9 mouse cellular contexts compared by ENCODE assay signal in the genomic region with DNA sequence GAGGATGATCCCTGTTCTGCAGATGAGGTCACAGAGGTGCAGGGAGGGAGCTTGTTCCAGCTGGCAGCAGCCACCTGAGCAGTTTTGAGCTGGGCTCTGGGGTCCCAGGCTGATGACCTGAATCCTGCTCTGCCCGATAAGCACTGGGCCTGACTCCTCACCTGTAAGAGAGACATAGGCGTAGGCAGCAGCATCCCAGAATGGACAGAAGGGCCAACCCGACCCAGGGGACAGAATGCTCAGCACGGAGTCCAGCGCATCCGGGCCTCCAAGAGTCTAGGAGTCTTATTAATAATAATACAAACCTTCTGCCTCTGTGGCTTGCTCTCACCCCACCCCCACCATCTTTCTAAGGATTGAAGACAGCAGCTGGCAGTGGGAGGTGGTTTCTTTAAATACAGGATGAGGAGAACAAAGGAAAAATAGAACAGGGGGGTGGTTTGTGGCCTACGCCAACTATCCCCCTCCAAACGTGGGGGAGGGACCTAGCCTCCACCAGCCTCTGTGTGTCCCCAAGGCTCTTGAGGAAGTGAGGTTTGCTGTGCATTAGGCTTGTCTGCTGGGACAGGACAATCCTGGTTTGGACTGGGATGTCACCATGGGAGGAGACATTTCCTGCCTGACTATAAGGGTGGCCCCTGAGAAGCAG. TPM values are rescaled to one million over a fixed set of nuclear protein-coding genes. Genes with fewer than 3 reads are reported as not detected.
DNase-seq lines count a peak whose midpoint lies in the region; ATAC-seq and TF ChIP-seq lines count a peak whose summit lies in the region.
"Had no signal": no experiment of that assay in that cellular context is flagged by ENCODE, and none has a peak within 500 bp of the region (broad histone marks: within the 10 kb centered on the region; RNA-seq: fewer than 3 reads in every experiment).

No protein-coding gene starts in this region.

- peaks cover 7% of the 10 kb centered on the region; the same call in 1 of the 2 replicates for H3K4me1 ChIP-seq in midbrain, embryonic 11.5 days (ENCODE audit: control insufficient read depth, insufficient read depth, low read length)
- no peaks in the 10 kb centered on the region; the same call in 1 of the 2 replicates for H3K4me1 ChIP-seq in midbrain, embryonic 16.5 days (ENCODE audit: control insufficient read depth, insufficient read depth, low read length)
- peaks cover 4% of the 10 kb centered on the region; the same call in 1 of the 2 replicates for H3K4me1 ChIP-seq in embryonic facial prominence, embryonic 14.5 days (ENCODE audit: control insufficient read depth, insufficient read depth, low read length)

- H3K9me3 ChIP-seq in midbrain, embryonic 11.5 days (ENCODE audit: control insufficient read depth, low read length), result no peaks in the 10 kb centered on the region
- no peaks in the 10 kb centered on the region for H3K9me3 ChIP-seq in midbrain, embryonic 16.5 days (replicated peaks; ENCODE audit: control insufficient read depth, low read length, poor library complexity, severe bottlenecking)
- no peaks in the 10 kb centered on the region for H3K9me3 ChIP-seq in embryonic facial prominence, embryonic 14.5 days (ENCODE audit: control insufficient read depth, low read length)

- ATAC-seq in midbrain, embryonic 11.5 days (ENCODE audit: low FRiP score), result no peak
- ATAC-seq in midbrain, embryonic 16.5 days, result no peak
- no peak for ATAC-seq in embryonic facial prominence, embryonic 14.5 days (ENCODE audit: low read depth)

- no peak overlapping the region for H3K4me3 ChIP-seq in midbrain, embryonic 11.5 days (ENCODE audit: low read depth, low read length)
- no peak overlapping the region for H3K4me3 ChIP-seq in midbrain, embryonic 16.5 days (ENCODE audit: low read depth, low read length)
- no peak overlapping the region for H3K4me3 ChIP-seq in embryonic facial prominence, embryonic 14.5 days (ENCODE audit: low read depth, low read length)
- no peak overlapping the region for H3K4me3 ChIP-seq in myocyte

- no peak for TF ChIP-seq POLR2A in myocyte (IDR thresholded peaks at IDR 0.05; ENCODE audit: insufficient read length, low read depth)

- no peak overlapping the region for H3ac ChIP-seq in myocyte (ENCODE audit: control insufficient read depth, insufficient read length)

- no peaks in the 10 kb centered on the region for H3K36me3 ChIP-seq in midbrain, embryonic 11.5 days (ENCODE audit: control insufficient read depth, insufficient read depth, low read length)
- no peaks in the 10 kb centered on the region for H3K36me3 ChIP-seq in midbrain, embryonic 16.5 days (ENCODE audit: control insufficient read depth, insufficient read depth, low read length)
- H3K36me3 ChIP-seq in embryonic facial prominence, embryonic 14.5 days (ENCODE audit: control insufficient read depth, insufficient read depth, low read length), result 0 out of 2 replicates have a peak, but pooled peaks cover 3% of the 10 kb centered on the region
- H3K36me3 ChIP-seq in myocyte (ENCODE audit: control insufficient read depth, insufficient read depth), result no peaks in the 10 kb centered on the region

- no peak overlapping the region for H3K9ac ChIP-seq in midbrain, embryonic 11.5 days (ENCODE audit: low read length)
- H3K9ac ChIP-seq in midbrain, embryonic 16.5 days (ENCODE audit: low read depth, low read length), result no peak overlapping the region
- no peak overlapping the region for H3K9ac ChIP-seq in embryonic facial prominence, embryonic 14.5 days (ENCODE audit: low read depth, low read length)
- H3K9ac ChIP-seq: liver, embryonic 14.5 days had no signal

- no peak overlapping the region for H3K27ac ChIP-seq in midbrain, embryonic 11.5 days (ENCODE audit: low read depth, low read length)
- no peak overlapping the region for H3K27ac ChIP-seq in midbrain, embryonic 16.5 days (ENCODE audit: low read length)
- peak overlapping the region; percentile 33; the same call in 1 of the 2 replicates for H3K27ac ChIP-seq in embryonic facial prominence, embryonic 14.5 days (replicated peaks; ENCODE audit: low read depth, low read length)
- H3K27ac ChIP-seq: liver, embryonic 14.5 days had no signal

- H3K27me3 ChIP-seq in midbrain, embryonic 11.5 days (ENCODE audit: control insufficient read depth, insufficient read depth, low read length), result no peaks in the 10 kb centered on the region
- no peaks in the 10 kb centered on the region for H3K27me3 ChIP-seq in midbrain, embryonic 16.5 days (ENCODE audit: control insufficient read depth, insufficient read depth, low read depth, low read length)
- H3K27me3 ChIP-seq in embryonic facial prominence, embryonic 14.5 days (replicated peaks; ENCODE audit: control insufficient read depth, insufficient read depth, low read length), result no peaks in the 10 kb centered on the region
- H3K27me3 ChIP-seq in myocyte (ENCODE audit: control insufficient read depth, insufficient read depth, insufficient read length), result no peaks in the 10 kb centered on the region

- H3K4me2 ChIP-seq in midbrain, embryonic 11.5 days, result no peak overlapping the region
- no peak overlapping the region for H3K4me2 ChIP-seq in midbrain, embryonic 16.5 days (ENCODE audit: low read length)
- no peak overlapping the region for H3K4me2 ChIP-seq in embryonic facial prominence, embryonic 14.5 days (ENCODE audit: low read depth, low read length)
- peak overlapping the region; percentile 14 for H3K4me2 ChIP-seq in myocyte (ENCODE audit: low read depth)

- peak; percentile 41 for DNase-seq in layer of hippocampus, adult 11-12 months (ENCODE audit: low spot score)
- no peak for DNase-seq in layer of hippocampus, postnatal 36 days
- peak; percentile 69 for DNase-seq in midbrain, embryonic 11.5 days (ENCODE audit: low spot score, missing footprints)
- peak; percentile 54 for DNase-seq in embryonic facial prominence, embryonic 14.5 days (ENCODE audit: low spot score)
- no peak for DNase-seq in adrenal gland, adult 8-10 months
- no peak for DNase-seq in natural killer cell, adult 2 months (ENCODE audit: low spot score in 2 of 2)

- 72% methylated on average over 8 of the region's 8 CpGs for WGBS in midbrain, embryonic 11.5 days
- WGBS in midbrain, embryonic 16.5 days, result 56% methylated on average over 8 of the region's 8 CpGs
- 63% methylated on average over 8 of the region's 8 CpGs for WGBS in embryonic facial prominence, embryonic 14.5 days

- H3K79me2 ChIP-seq in myocyte (ENCODE audit: control insufficient read depth, insufficient read depth), result no peaks in the 10 kb centered on the region

TF ChIP-seq in myocyte, 11 proteins besides CTCF, POLR2A, EP300 and RAD21:
- TF ChIP-seq USF1 (IDR thresholded peaks at IDR 0.05; ENCODE audit: low read depth) (no peak), MAX (IDR thresholded peaks at IDR 0.05; ENCODE audit: low read depth) (no peak), CEBPB (IDR thresholded peaks at IDR 0.05; ENCODE audit: insufficient read depth, poor library complexity, severe bottlenecking) (no peak), MYOD1 (IDR thresholded peaks at IDR 0.05; ENCODE audit: control insufficient read depth in 1 of 3, insufficient read length in 2 of 3, low read depth in 2 of 3) (peak; percentile 69 to 89 (median 84)), TCF12 (IDR thresholded peaks at IDR 0.05; ENCODE audit: insufficient read depth, poor library complexity, severe bottlenecking) (peak; percentile 34), POLR2AphosphoS2 (IDR thresholded peaks at IDR 0.05; ENCODE audit: insufficient read length, low read depth) (peak; percentile 31), TCF3 (IDR thresholded peaks at IDR 0.05; ENCODE audit: insufficient read length, low read depth) (no peak), REST (IDR thresholded peaks at IDR 0.05; ENCODE audit: insufficient read depth, insufficient read length) (no peak), E2F4 (IDR thresholded peaks at IDR 0.05; ENCODE audit: insufficient read depth) (no peak), MYOG (IDR thresholded peaks at IDR 0.05; ENCODE audit: control insufficient read depth in 1 of 3, insufficient read depth in 1 of 3, insufficient read length in 2 of 3, low read depth in 2 of 3) (peak in 2 of 3 experiments; percentile 34 to 51)

RNA-seq across cellular contexts. Expression of a gene that starts 13.8 kb away (rescaled TPM):
- total RNA-seq in layer of hippocampus, postnatal 36 days (2021), result 10 to 100 TPM; 25.3 to 31.9 TPM
- polyA plus RNA-seq in midbrain, embryonic 11.5 days (2014; fragmentation: Nextera tagmentation; extraction: Ambion mirVana), result 3.0 and 4.2 TPM in 2 replicates
- polyA plus RNA-seq in midbrain, embryonic 16.5 days (2015; fragmentation: Nextera tagmentation; extraction: Ambion mirVana), result 5.7 and 6.0 TPM in 2 replicates
- polyA plus RNA-seq in embryonic facial prominence, embryonic 14.5 days (2014; fragmentation: Nextera tagmentation; extraction: Ambion mirVana), result 5.9 and 6.4 TPM in 2 replicates
- polyA plus RNA-seq in myocyte (2012; fragmentation: generic; extraction: Trizol), result 78.0 TPM
- 10 to 100 TPM; 48.3 to 71.4 (median 53.9) TPM for total RNA-seq in adrenal gland, adult 8-10 months (2022)

RNA-seq across cellular contexts. Expression of a gene that starts 21.5 kb away (rescaled TPM):
- 10 to 100 TPM; 52.4 to 53.3 TPM for total RNA-seq in layer of hippocampus, postnatal 36 days (2021)
- 62.9 and 72.1 TPM in 2 replicates for polyA plus RNA-seq in midbrain, embryonic 11.5 days (2014; fragmentation: Nextera tagmentation; extraction: Ambion mirVana)
- 69.0 and 76.5 TPM in 2 replicates for polyA plus RNA-seq in midbrain, embryonic 16.5 days (2015; fragmentation: Nextera tagmentation; extraction: Ambion mirVana)
- polyA plus RNA-seq in embryonic facial prominence, embryonic 14.5 days (2014; fragmentation: Nextera tagmentation; extraction: Ambion mirVana), result 50.0 and 59.5 TPM in 2 replicates
- polyA plus RNA-seq in myocyte (2012; fragmentation: generic; extraction: Trizol), result 66.8 TPM
- total RNA-seq in adrenal gland, adult 8-10 months (2022), result 10 to 100 TPM; 22.0 to 27.1 (median 23.5) TPM

RNA-seq across cellular contexts. Expression of a gene that starts 48.5 kb away (rescaled TPM):
- total RNA-seq in layer of hippocampus, postnatal 36 days (2021), result 100 to 1,000 TPM; 729 to 800 TPM
- 1.3 and 2.1 TPM in 2 replicates for polyA plus RNA-seq in midbrain, embryonic 11.5 days (2014; fragmentation: Nextera tagmentation; extraction: Ambion mirVana)
- 55.0 and 62.1 TPM in 2 replicates for polyA plus RNA-seq in midbrain, embryonic 16.5 days (2015; fragmentation: Nextera tagmentation; extraction: Ambion mirVana)
- polyA plus RNA-seq in embryonic facial prominence, embryonic 14.5 days (2014; fragmentation: Nextera tagmentation; extraction: Ambion mirVana), result 3.2 and 3.4 TPM in 2 replicates
- polyA plus RNA-seq in myocyte (2012; fragmentation: generic; extraction: Trizol), result 14.3 TPM
- 10 to 100 TPM in 2 of 4 experiments, 1 to 10 TPM in 2; 6.4 to 11.9 (median 9.4) TPM for total RNA-seq in adrenal gland, adult 8-10 months (2022)

Comparison
In these comparisons a context has a peak if more than half of its experiments do, and no peak if none do; other contexts are left out.
1. DNase-seq: peak in layer of hippocampus, adult 11-12 months (single experiment), midbrain, embryonic 11.5 days (single experiment) and embryonic facial prominence, embryonic 14.5 days (single experiment); none in layer of hippocampus, postnatal 36 days (0 of 2), adrenal gland, adult 8-10 months (single experiment) and natural killer cell, adult 2 months (0 of 2).
2. RNA of a gene that starts 13.8 kb away (polyA plus RNA-seq): 78.0 TPM in myocyte (single experiment); 5.9 to 6.4 TPM in embryonic facial prominence, embryonic 14.5 days, 5.7 to 6.0 TPM in midbrain, embryonic 16.5 days and 3.0 to 4.2 TPM in midbrain, embryonic 11.5 days; every median in the first group is over 10 times any median in the second.